Mouse (Mus musculus): ENCODE data around the gene Ankrd55. TPM values are rescaled to one million over a fixed set of nuclear protein-coding genes. Genes with fewer than 3 reads are reported as not detected.

Ankrd55 gene
- total and polyA plus RNA-seq, 3 experiments = 1.1 to 2.2 (median 1.1) TPM

- H3K36me3 ChIP-seq (replicated peaks in 1 of 2; ENCODE audit: control insufficient read depth in 1 of 2, insufficient read depth in 1 of 2, low read length in 1 of 2) = no peaks in the 10 kb centered on the region
- no peaks in the 10 kb centered on the region for H3K9me3 ChIP-seq (replicated peaks; ENCODE audit: low read length)
- no peaks in the 10 kb centered on the region for H3K27me3 ChIP-seq (replicated peaks)
- TF ChIP-seq CHD1 (IDR thresholded peaks at IDR 0.05; ENCODE audit: low read depth, low read length) (no peak), BHLHE40 (IDR thresholded peaks at IDR 0.05; ENCODE audit: low read depth, low read length) (no peak), MYC (IDR thresholded peaks at IDR 0.05; ENCODE audit: low read depth, low read length) (no peak), USF1 (IDR thresholded peaks at IDR 0.05; ENCODE audit: low read depth, low read length) (no peak), RAD21 (IDR thresholded peaks at IDR 0.05; ENCODE audit: low read depth, low read length) (no peak), ZKSCAN1 (IDR thresholded peaks at IDR 0.05; ENCODE audit: borderline replicate concordance, low read depth, low read length) (no peak), CTCF (conservative IDR thresholded peaks at IDR 0.05 in 1 of 2, IDR thresholded peaks at IDR 0.05 in 1 of 2; ENCODE audit: low read depth in 2 of 2, low read length in 2 of 2) (no peak), ZNF384 (IDR thresholded peaks at IDR 0.05; ENCODE audit: low read depth, low read length) (no peak)
- peaks cover 15 to 59% of the 10 kb centered on the region in 2 experiments for H3K4me1 ChIP-seq (ENCODE audit: control insufficient read depth in 1 of 2, insufficient read depth in 2 of 2)
- DNase-seq (ENCODE audit: extremely low read depth) = no peak
- no peak overlapping the region for H3K9ac ChIP-seq (ENCODE audit: insufficient read depth, low read depth)
- no peak overlapping the region for H3K4me2 ChIP-seq (ENCODE audit: insufficient read depth, low read depth, poor library complexity, severe bottlenecking)
- H3K4me3 ChIP-seq (replicated peaks in 1 of 3; ENCODE audit: low read depth in 2 of 3, low read length in 2 of 3, poor library complexity in 1 of 3) = no peak overlapping the region
- H3K79me2 ChIP-seq (replicated peaks; ENCODE audit: control insufficient read depth, extremely low read depth, insufficient read depth, poor library complexity, severe bottlenecking) = no peaks in the 10 kb centered on the region
- in situ Hi-C loops (cut with MboI; ENCODE audit: low pct_ligation_motif_present, low pct_unique_long_range_greater_than_20kb, low sequenced_read_pairs) (no loop called here), dilution Hi-C loops (cut with MboI; ENCODE audit: extremely low pct_ligation_motif_present, extremely low pct_unique_long_range_greater_than_20kb, low sequenced_read_pairs) (no loop called here)
- no peak overlapping the region for H3K27ac ChIP-seq (ENCODE audit: insufficient read depth, low read depth)
Observed at GRCm38 (mm10) chr13:112363746-112364145, 75.5 kb downstream of the Ankrd55 start.

- no peak for TF ChIP-seq UBTF (IDR thresholded peaks at IDR 0.05; ENCODE audit: low read depth, low read length)
- no peak for TF ChIP-seq HCFC1 (IDR thresholded peaks at IDR 0.05; ENCODE audit: low read depth, low read length)
- no peak for TF ChIP-seq POLR2AphosphoS2 (IDR thresholded peaks at IDR 0.05; ENCODE audit: low read depth, low read length)
- no peak for TF ChIP-seq PAX5 (IDR thresholded peaks at IDR 0.05; ENCODE audit: low read length)
- no peak for TF ChIP-seq JUN (IDR thresholded peaks at IDR 0.05; ENCODE audit: insufficient read depth, low read depth, low read length)
- no peak for DNase-seq (ENCODE audit: extremely low read depth)
- H3K9me3 ChIP-seq (replicated peaks; ENCODE audit: low read length) = no peaks in the 10 kb centered on the region
- dilution Hi-C loops (cut with MboI; ENCODE audit: extremely low pct_ligation_motif_present, extremely low pct_unique_long_range_greater_than_20kb, low sequenced_read_pairs) (no loop called here), in situ Hi-C loops (cut with MboI; ENCODE audit: low pct_ligation_motif_present, low pct_unique_long_range_greater_than_20kb, low sequenced_read_pairs) (no loop called here)
- H3K36me3 ChIP-seq (replicated peaks in 1 of 2; ENCODE audit: control insufficient read depth in 1 of 2, insufficient read depth in 1 of 2, low read length in 1 of 2) = no peaks in the 10 kb centered on the region
- H3K4me2 ChIP-seq (ENCODE audit: insufficient read depth, low read depth, poor library complexity, severe bottlenecking) = no peak overlapping the region
- no peak overlapping the region for H3K27ac ChIP-seq (ENCODE audit: insufficient read depth, low read depth)
- H3K4me1 ChIP-seq (ENCODE audit: control insufficient read depth in 1 of 2, insufficient read depth in 2 of 2) = peaks cover 15 to 59% of the 10 kb centered on the region in 2 experiments
- no peaks in the 10 kb centered on the region for H3K27me3 ChIP-seq (replicated peaks)
- no peak overlapping the region for H3K4me3 ChIP-seq (replicated peaks in 1 of 3; ENCODE audit: low read depth in 2 of 3, low read length in 2 of 3, poor library complexity in 1 of 3)
- no peak overlapping the region for H3K9ac ChIP-seq (ENCODE audit: insufficient read depth, low read depth)
- no peaks in the 10 kb centered on the region for H3K79me2 ChIP-seq (replicated peaks; ENCODE audit: control insufficient read depth, extremely low read depth, insufficient read depth, poor library complexity, severe bottlenecking)
Observed at GRCm38 (mm10) chr13:112364698-112365097, 76.4 kb downstream of the Ankrd55 start.

- H3K9ac ChIP-seq (ENCODE audit: insufficient read depth, low read depth) = no peak overlapping the region
- DNase-seq (ENCODE audit: extremely low read depth) = no peak
- no peaks in the 10 kb centered on the region for H3K79me2 ChIP-seq (replicated peaks; ENCODE audit: control insufficient read depth, extremely low read depth, insufficient read depth, poor library complexity, severe bottlenecking)
- dilution Hi-C loops (cut with MboI; ENCODE audit: extremely low pct_ligation_motif_present, extremely low pct_unique_long_range_greater_than_20kb, low sequenced_read_pairs) (no loop called here), in situ Hi-C loops (cut with MboI; ENCODE audit: low pct_ligation_motif_present, low pct_unique_long_range_greater_than_20kb, low sequenced_read_pairs) (no loop called here)
- TF ChIP-seq TBP (conservative IDR thresholded peaks at IDR 0.05; ENCODE audit: low read depth, low read length) = no peak
- TF ChIP-seq ELF1 (IDR thresholded peaks at IDR 0.05; ENCODE audit: low read depth, low read length) = no peak
- no peak for TF ChIP-seq MAZ (IDR thresholded peaks at IDR 0.05; ENCODE audit: low read depth, low read length)
- no peak for TF ChIP-seq IRF4 (IDR thresholded peaks at IDR 0.05; ENCODE audit: low read depth, low read length)
- TF ChIP-seq MEF2A (IDR thresholded peaks at IDR 0.05; ENCODE audit: borderline replicate concordance, low read depth, low read length) = no peak
- TF ChIP-seq ZKSCAN1 (IDR thresholded peaks at IDR 0.05; ENCODE audit: borderline replicate concordance, low read depth, low read length) = no peak
- no peak for TF ChIP-seq CHD2 (IDR thresholded peaks at IDR 0.05; ENCODE audit: low read length)
- no peak for TF ChIP-seq SIN3A (IDR thresholded peaks at IDR 0.05; ENCODE audit: low read length)
- TF ChIP-seq RAD21 (IDR thresholded peaks at IDR 0.05; ENCODE audit: low read depth, low read length) = no peak
- no peak for TF ChIP-seq UBTF (IDR thresholded peaks at IDR 0.05; ENCODE audit: low read depth, low read length)
- no peak for TF ChIP-seq CHD1 (IDR thresholded peaks at IDR 0.05; ENCODE audit: low read depth, low read length)
- no peak for TF ChIP-seq NRF1 (IDR thresholded peaks at IDR 0.05; ENCODE audit: low read depth, low read length)
- no peak for TF ChIP-seq GABPA (IDR thresholded peaks at IDR 0.05; ENCODE audit: insufficient replicate concordance, low read depth, low read length)
- no peak for TF ChIP-seq BHLHE40 (IDR thresholded peaks at IDR 0.05; ENCODE audit: low read depth, low read length)
- TF ChIP-seq RCOR1 (conservative IDR thresholded peaks at IDR 0.05; ENCODE audit: low read depth, low read length) = no peak
- H3K36me3 ChIP-seq (replicated peaks in 1 of 2; ENCODE audit: control insufficient read depth in 1 of 2, insufficient read depth in 1 of 2, low read length in 1 of 2) = no peaks in the 10 kb centered on the region
- H3K9me3 ChIP-seq (replicated peaks; ENCODE audit: low read length) = no peaks in the 10 kb centered on the region
- peaks cover 15 to 59% of the 10 kb centered on the region in 2 experiments for H3K4me1 ChIP-seq (ENCODE audit: control insufficient read depth in 1 of 2, insufficient read depth in 2 of 2)
- H3K4me2 ChIP-seq (ENCODE audit: insufficient read depth, low read depth, poor library complexity, severe bottlenecking) = 0 out of 2 replicates have a peak overlapping the region, but pooled peaks have one; percentile 32
- no peaks in the 10 kb centered on the region for H3K27me3 ChIP-seq (replicated peaks)
- no peak overlapping the region for H3K4me3 ChIP-seq (replicated peaks in 1 of 3; ENCODE audit: low read depth in 2 of 3, low read length in 2 of 3, poor library complexity in 1 of 3)
- H3K27ac ChIP-seq (ENCODE audit: insufficient read depth, low read depth) = no peak overlapping the region
Observed at GRCm38 (mm10) chr13:112365303-112365702, 77.1 kb downstream of the Ankrd55 start.
